Mouse (Mus musculus) MEL (cell line): Measurements from ENCODE around the gene Banf1. TPM values are rescaled to one million over a fixed set of nuclear protein-coding genes. Genes with fewer than 3 reads are reported as not detected.

Experiments
- DNase-seq: peaks from one replicate; pipeline ENCODE4 v3.0.0; 2011; ENCODE audit warnings: low read depth, low spot score
- H3K27ac ChIP-seq: 2 replicates; pipeline ENCODE4 v1.5.1; 2012; ENCODE audit warnings: low read depth, mild to moderate bottlenecking, control low read depth, low read length, moderate library complexity; ENCODE audit not compliant: control insufficient read depth
- H3K27me3 ChIP-seq, 2 experiments: fragments of 150-350 bp in 1 of 2; sonication (generic) in 1 of 2; 2 replicates each; pipeline ENCODE4 v1.6.1; 2012; ENCODE audit warnings: low read length in 2 of 2, mild to moderate bottlenecking in 2 of 2, improper control_type of control experiment in 1 of 2, moderate library complexity in 1 of 2; ENCODE audit not compliant: insufficient read depth in 2 of 2, control insufficient read depth in 1 of 2
- H3K36me3 ChIP-seq, 2 experiments: 2 replicates each; pipeline ENCODE4 v1.6.1; 2012 to 2014; ENCODE audit warnings: low read length in 2 of 2, improper control_type of control experiment in 1 of 2, inconsistent platforms in 1 of 2, mild to moderate bottlenecking in 1 of 2; ENCODE audit not compliant: insufficient read depth in 2 of 2, control insufficient read depth in 1 of 2
- H3K4me1 ChIP-seq, 2 experiments: fragments of 150-350 bp in 1 of 2; sonication (generic) in 1 of 2; 2 replicates each; pipeline ENCODE4 v1.6.1; 2012; ENCODE audit warnings: low read length in 2 of 2, improper control_type of control experiment in 1 of 2, mild to moderate bottlenecking in 1 of 2; ENCODE audit not compliant: insufficient read depth in 2 of 2, control insufficient read depth in 1 of 2
- H3K4me3 ChIP-seq, 2 experiments: fragments of 150-350 bp in 1 of 2; sonication (generic) in 1 of 2; 2 replicates each; pipeline ENCODE4 v1.5.1; 2012; ENCODE audit warnings: low read depth in 2 of 2, low read length in 2 of 2, mild to moderate bottlenecking in 2 of 2, moderate library complexity in 2 of 2, control low read depth in 1 of 2, improper control_type of control experiment in 1 of 2; ENCODE audit not compliant: control insufficient read depth in 1 of 2, insufficient read depth in 1 of 2
- H3K79me2 ChIP-seq: 2 replicates; pipeline ENCODE4 v1.6.1; 2012; ENCODE audit warnings: mild to moderate bottlenecking, low read length, moderate library complexity; ENCODE audit not compliant: control insufficient read depth, poor library complexity, insufficient read depth
- H3K9ac ChIP-seq: 2 replicates; pipeline ENCODE4 v1.6.1; 2012; ENCODE audit warnings: low read depth, mild to moderate bottlenecking, control low read depth, low read length, moderate library complexity; ENCODE audit not compliant: control insufficient read depth, poor library complexity, severe bottlenecking
- H3K9me3 ChIP-seq: fragments of 150-350 bp; sonication (generic); replicated peaks from 2 replicates; pipeline ENCODE4 v1.6.1; 2012; ENCODE audit warnings: mild to moderate bottlenecking, low read length, improper control_type of control experiment, moderate library complexity; ENCODE audit not compliant: insufficient read depth
- CTCF ChIP-seq, 3 experiments: IDR thresholded peaks in 2 of 3; conservative IDR thresholded peaks in 1 of 3; 2 replicates each; pipeline ENCODE4 v1.5.1; 2011 to 2012; ENCODE audit warnings: low read length in 3 of 3, low read depth in 2 of 3, mild to moderate bottlenecking in 2 of 3, improper control_type of control experiment in 1 of 3, inconsistent platforms in 1 of 3, mixed read lengths in 1 of 3, moderate library complexity in 1 of 3; ENCODE audit not compliant: control insufficient read depth in 1 of 3, insufficient read depth in 1 of 3, poor library complexity in 1 of 3, severe bottlenecking in 1 of 3
- E2F4 ChIP-seq: IDR thresholded peaks from 2 replicates; pipeline ENCODE4 v1.6.1; 2011; ENCODE audit warnings: low read depth, low read length, improper control_type of control experiment, borderline replicate concordance
- MAFK ChIP-seq: IDR thresholded peaks from 2 replicates; pipeline ENCODE4 v1.6.1; 2011; ENCODE audit warnings: low read depth, mild to moderate bottlenecking, low read length, improper control_type of control experiment, borderline replicate concordance
- MAX ChIP-seq: IDR thresholded peaks from 2 replicates; pipeline ENCODE4 v1.6.1; 2011; ENCODE audit warnings: low read length, improper control_type of control experiment
- MEF2A ChIP-seq: IDR thresholded peaks from 2 replicates; pipeline ENCODE4 v1.6.1; 2014; ENCODE audit warnings: low read depth, mild to moderate bottlenecking, inconsistent platforms, low read length, improper control_type of control experiment; ENCODE audit not compliant: poor library complexity, insufficient replicate concordance, severe bottlenecking; ENCODE audit errors: extremely low read depth
- MXI1 ChIP-seq: IDR thresholded peaks from 2 replicates; pipeline ENCODE4 v1.6.1; 2011; ENCODE audit warnings: mild to moderate bottlenecking, low read depth, low read length, improper control_type of control experiment
- MYC ChIP-seq: IDR thresholded peaks from 2 replicates; pipeline ENCODE4 v1.6.1; 2011; ENCODE audit warnings: low read depth, mild to moderate bottlenecking, low read length, improper control_type of control experiment, moderate library complexity
- NELFE ChIP-seq: IDR thresholded peaks from 2 replicates; pipeline ENCODE4 v1.6.1; 2011; ENCODE audit warnings: low read depth, low read length, improper control_type of control experiment
- POLR2A ChIP-seq, 2 experiments: IDR thresholded peaks; 2 replicates each; pipeline ENCODE4 v1.6.1; 2011 to 2012; ENCODE audit warnings: low read length in 2 of 2, mild to moderate bottlenecking in 2 of 2, control low read depth in 1 of 2, improper control_type of control experiment in 1 of 2, low read depth in 1 of 2, moderate library complexity in 1 of 2; ENCODE audit not compliant: control insufficient read depth in 1 of 2, insufficient read depth in 1 of 2, poor library complexity in 1 of 2
- UBTF ChIP-seq: IDR thresholded peaks from 2 replicates; pipeline ENCODE4 v1.6.1; 2012; ENCODE audit warnings: low read depth, mild to moderate bottlenecking, inconsistent platforms, low read length, improper control_type of control experiment, moderate library complexity, borderline replicate concordance; ENCODE audit not compliant: insufficient read depth
- polyA plus RNA-seq, 2 experiments: library from polyadenylated mRNA; stranded (reverse) in 1 of 2; unstranded in 1 of 2; fragments of >175 nt in 1 of 2; fragments of >200 nt in 1 of 2; gene quantifications; 2 replicates each; pipeline versions ENCODE4 v1.2.1 to v1.2.4; 2012; ENCODE audit warnings: low replicate concordance in 2 of 2, low read depth in 1 of 2; ENCODE audit not compliant: insufficient read length in 2 of 2, insufficient read depth in 1 of 2, missing spikeins in 1 of 2
- total RNA-seq: library from RNA; depleted of rRNA; stranded (reverse); fragments of 300-350 nt; gene quantifications from 2 replicates; pipeline ENCODE4 v1.2.3, GENCODE M21; 2012; rRNA removed

Gene Banf1
- total and polyA plus RNA-seq, 3 experiments: 207 to 1,168 (median 644) TPM

DNA sequence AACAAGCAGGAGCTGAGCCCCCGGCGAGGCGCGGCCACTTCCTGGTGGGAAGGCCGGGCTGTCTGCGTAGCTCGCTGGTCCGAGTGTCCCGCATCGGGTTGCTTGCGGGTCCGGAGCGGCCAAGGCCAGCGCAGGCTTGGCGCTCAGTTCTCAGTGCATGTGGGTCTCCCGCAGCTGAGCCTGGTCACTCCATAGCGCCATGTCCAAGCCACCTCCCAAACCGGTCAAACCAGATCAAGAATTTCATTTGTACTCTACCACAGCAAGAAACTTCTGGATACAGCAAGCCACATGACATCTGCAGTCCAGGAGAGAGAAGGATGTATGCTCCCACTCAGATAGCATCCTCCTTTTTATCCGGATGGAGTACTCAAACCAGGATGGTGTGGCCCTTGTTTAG lies 39.0 kb downstream of the Banf1 start (continued):
- TF ChIP-seq NELFE (no peak), UBTF (no peak)

DNA sequence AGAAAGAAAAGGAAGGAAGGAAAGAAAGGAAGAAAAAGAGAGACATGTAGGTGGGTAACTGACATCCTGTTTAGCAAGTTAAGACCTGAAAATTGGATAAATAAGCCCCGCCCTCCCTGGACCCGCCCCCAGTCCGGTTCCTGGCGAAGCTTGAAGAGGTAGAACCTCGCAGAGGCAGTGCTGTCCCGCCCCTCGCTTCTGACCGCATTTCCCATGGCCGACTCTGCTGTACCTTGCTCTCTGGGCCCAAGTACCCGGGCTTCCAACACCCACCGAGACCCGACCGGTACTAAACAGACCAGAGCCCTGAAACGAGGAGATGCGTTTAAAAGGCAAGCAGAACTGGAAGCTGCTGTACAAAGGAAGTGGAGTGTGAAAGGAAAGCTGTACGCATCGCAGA lies 43.2 kb downstream of the Banf1 start:
- H3K4me3 ChIP-seq: no peak overlapping the region
- H3K9me3 ChIP-seq: no peaks in the 10 kb centered on the region
- no peaks in the 10 kb centered on the region for H3K4me1 ChIP-seq
- no peaks in the 10 kb centered on the region for H3K36me3 ChIP-seq
- TF ChIP-seq MAX (no peak), CTCF (IDR thresholded peaks at IDR 0.05 in 2 of 3, conservative IDR thresholded peaks at IDR 0.05 in 1 of 3; ENCODE audit: control insufficient read depth in 1 of 3, insufficient read depth in 1 of 3, low read depth in 2 of 3, low read length in 3 of 3, poor library complexity in 1 of 3, severe bottlenecking in 1 of 3) (no peak), MEF2A (no peak), MYC (no peak), E2F4 (no peak), MAFK (no peak), POLR2A (IDR thresholded peaks at IDR 0.05; ENCODE audit: control insufficient read depth in 1 of 2, insufficient read depth in 1 of 2, low read depth in 1 of 2, low read length in 2 of 2, poor library complexity in 1 of 2) (no peak), MXI1 (no peak)
- H3K27ac ChIP-seq: no peak overlapping the region
- no peak overlapping the region for H3K9ac ChIP-seq
- peaks cover 2 to 3% of the 10 kb centered on the region in 2 experiments; a peak in 3 of 4 replicates for H3K27me3 ChIP-seq
- H3K79me2 ChIP-seq: no peaks in the 10 kb centered on the region
- DNase-seq: no peak

Other genes starting within 250 kb of the Banf1 start
- 7.3 TPM in 2 replicates for gene Klc2, start 248.6 kb downstream of the Banf1 start, total RNA-seq
- 10 to 100 TPM in 1 of 2 experiments, not detected in 1; 30.3 TPM for gene Klc2, start 248.6 kb downstream of the Banf1 start, polyA plus RNA-seq
- 5.7 TPM in 2 replicates for gene Pacs1, start 94.0 kb downstream of the Banf1 start, total RNA-seq
- 10 to 100 TPM in 1 of 2 experiments, not detected in 1; 19.9 TPM for gene Pacs1, start 94.0 kb downstream of the Banf1 start, polyA plus RNA-seq
- gene Sf3b2, start 71.7 kb downstream of the Banf1 start, total RNA-seq: 178 and 180 TPM in 2 replicates
- 100 to 1,000 TPM; 259 to 331 TPM for gene Sf3b2, start 71.7 kb downstream of the Banf1 start, polyA plus RNA-seq
- not detected in 2 replicates for gene Gal3st3, start 68.8 kb downstream of the Banf1 start, total RNA-seq
- gene Gal3st3, start 68.8 kb downstream of the Banf1 start, polyA plus RNA-seq: under 1 TPM in 1 of 2 experiments, not detected in 1; 0.04 TPM
- gene Catsper1, start 31.4 kb downstream of the Banf1 start, total RNA-seq: not detected in 2 replicates
- gene Catsper1, start 31.4 kb downstream of the Banf1 start, polyA plus RNA-seq: not detected
- not detected in 2 replicates for gene Cst6, start 17.6 kb downstream of the Banf1 start, total RNA-seq
- gene Cst6, start 17.6 kb downstream of the Banf1 start, polyA plus RNA-seq: under 1 TPM in 1 of 2 experiments, not detected in 1; 0.26 TPM
- gene Eif1ad, start 427 bp downstream of the Banf1 start, total RNA-seq: 110 and 129 TPM in 2 replicates
- gene Eif1ad, start 427 bp downstream of the Banf1 start, polyA plus RNA-seq: 100 to 1,000 TPM in 1 of 2 experiments, not detected in 1; 121 TPM
- 114 and 117 TPM in 2 replicates for gene Sart1, start 21.5 kb upstream of the Banf1 start, total RNA-seq
- 100 to 1,000 TPM in 1 of 2 experiments, not detected in 1; 141 TPM for gene Sart1, start 21.5 kb upstream of the Banf1 start, polyA plus RNA-seq
- gene Tsga10ip, start 35.4 kb upstream of the Banf1 start, total RNA-seq: 0.54 and 0.72 TPM in 2 replicates
- 1 to 10 TPM in 1 of 2 experiments, not detected in 1; 4.5 TPM for gene Tsga10ip, start 35.4 kb upstream of the Banf1 start, polyA plus RNA-seq
- 160 and 183 TPM in 2 replicates for gene Drap1, start 57.8 kb upstream of the Banf1 start, total RNA-seq
- 100 to 1,000 TPM in 1 of 2 experiments, not detected in 1; 307 TPM for gene Drap1, start 57.8 kb upstream of the Banf1 start, polyA plus RNA-seq
- gene AI837181, start 58.0 kb upstream of the Banf1 start, total RNA-seq: 8.4 and 8.9 TPM in 2 replicates
- 10 to 100 TPM in 1 of 2 experiments, not detected in 1; 41.3 TPM for gene AI837181, start 58.0 kb upstream of the Banf1 start, polyA plus RNA-seq
- gene Fosl1, start 80.4 kb upstream of the Banf1 start, total RNA-seq: 1.1 and 2.0 TPM in 2 replicates
- 1 to 10 TPM in 1 of 2 experiments, not detected in 1; 3.1 TPM for gene Fosl1, start 80.4 kb upstream of the Banf1 start, polyA plus RNA-seq
- 3.6 and 4.1 TPM in 2 replicates for gene Ccdc85b, start 90.7 kb upstream of the Banf1 start, total RNA-seq
- 1 to 10 TPM in 1 of 2 experiments, not detected in 1; 7.6 TPM for gene Ccdc85b, start 90.7 kb upstream of the Banf1 start, polyA plus RNA-seq
- gene Fibp, start 93.4 kb upstream of the Banf1 start, total RNA-seq: 21.9 and 28.3 TPM in 2 replicates
- 10 to 100 TPM in 1 of 2 experiments, not detected in 1; 63.5 TPM for gene Fibp, start 93.4 kb upstream of the Banf1 start, polyA plus RNA-seq
- 0.15 TPM in 1 of 2 replicates, not detected in the other for gene Ctsw, start 101.3 kb upstream of the Banf1 start, total RNA-seq
- gene Ctsw, start 101.3 kb upstream of the Banf1 start, polyA plus RNA-seq: under 1 TPM in 1 of 2 experiments, not detected in 1; 0.39 TPM
- gene Efemp2, start 106.8 kb upstream of the Banf1 start, total RNA-seq: 7.5 and 10.4 TPM in 2 replicates
- 10 to 100 TPM in 1 of 2 experiments, not detected in 1; 17.7 TPM for gene Efemp2, start 106.8 kb upstream of the Banf1 start, polyA plus RNA-seq
- 34.3 and 38.9 TPM in 2 replicates for gene Mus81, start 121.2 kb upstream of the Banf1 start, total RNA-seq
- gene Mus81, start 121.2 kb upstream of the Banf1 start, polyA plus RNA-seq: 10 to 100 TPM in 1 of 2 experiments, not detected in 1; 50.5 TPM
- gene Cfl1, start 123.3 kb upstream of the Banf1 start, total RNA-seq: 880 and 979 TPM in 2 replicates
- gene Cfl1, start 123.3 kb upstream of the Banf1 start, polyA plus RNA-seq: 1,000 to 10,000 TPM in 1 of 2 experiments, not detected in 1; 2,037 TPM
- gene 1700020D05Rik, start 136.6 kb upstream of the Banf1 start, total RNA-seq: 0.19 and 0.23 TPM in 2 replicates
- gene 1700020D05Rik, start 136.6 kb upstream of the Banf1 start, polyA plus RNA-seq: under 1 TPM in 1 of 2 experiments, not detected in 1; 0.78 TPM
- gene Snx32, start 143.4 kb upstream of the Banf1 start, total RNA-seq: 1.3 and 1.8 TPM in 2 replicates
- 1 to 10 TPM in 1 of 2 experiments, not detected in 1; 2.6 TPM for gene Snx32, start 143.4 kb upstream of the Banf1 start, polyA plus RNA-seq
- gene Ovol1, start 193.5 kb upstream of the Banf1 start, total RNA-seq: not detected in 2 replicates
- gene Ovol1, start 193.5 kb upstream of the Banf1 start, polyA plus RNA-seq: under 1 TPM in 1 of 2 experiments, not detected in 1; 0.06 TPM
- gene Ap5b1, start 200.9 kb upstream of the Banf1 start, total RNA-seq: 18.0 and 18.5 TPM in 2 replicates
- gene Ap5b1, start 200.9 kb upstream of the Banf1 start, polyA plus RNA-seq: 10 to 100 TPM in 1 of 2 experiments, not detected in 1; 28.1 TPM
- gene Rnaseh2c, start 234.7 kb upstream of the Banf1 start, total RNA-seq: 109 and 124 TPM in 2 replicates
- gene Rnaseh2c, start 234.7 kb upstream of the Banf1 start, polyA plus RNA-seq: 100 to 1,000 TPM in 1 of 2 experiments, not detected in 1; 165 TPM
- gene Kat5, start 243.1 kb upstream of the Banf1 start, total RNA-seq: 51.0 and 54.5 TPM in 2 replicates
- 10 to 100 TPM in 1 of 2 experiments, not detected in 1; 67.6 TPM for gene Kat5, start 243.1 kb upstream of the Banf1 start, polyA plus RNA-seq